Mouse (Mus musculus) thymus, adult 2 months (tissue): Measurements from ENCODE around the gene Mmel1.

ENCODE experiments used
- CTCF ChIP-seq: fragments of 200-500 bp; IDR thresholded peaks from 2 replicates; pipeline ENCODE4 v1.5.1; 2012; ENCODE audit warnings: mild to moderate bottlenecking, control low read depth, low read length, moderate library complexity, borderline replicate concordance; ENCODE audit not compliant: control insufficient read depth, poor library complexity, insufficient read depth; ENCODE audit errors: extremely low read depth
- POLR2A ChIP-seq: fragments of 200-500 bp; IDR thresholded peaks from 2 replicates; pipeline ENCODE4 v1.6.1; 2012; ENCODE audit warnings: mild to moderate bottlenecking, low read length, control low read depth, moderate library complexity; ENCODE audit not compliant: control insufficient read depth, poor library complexity, insufficient read depth; ENCODE audit errors: extremely low read depth

DNA sequence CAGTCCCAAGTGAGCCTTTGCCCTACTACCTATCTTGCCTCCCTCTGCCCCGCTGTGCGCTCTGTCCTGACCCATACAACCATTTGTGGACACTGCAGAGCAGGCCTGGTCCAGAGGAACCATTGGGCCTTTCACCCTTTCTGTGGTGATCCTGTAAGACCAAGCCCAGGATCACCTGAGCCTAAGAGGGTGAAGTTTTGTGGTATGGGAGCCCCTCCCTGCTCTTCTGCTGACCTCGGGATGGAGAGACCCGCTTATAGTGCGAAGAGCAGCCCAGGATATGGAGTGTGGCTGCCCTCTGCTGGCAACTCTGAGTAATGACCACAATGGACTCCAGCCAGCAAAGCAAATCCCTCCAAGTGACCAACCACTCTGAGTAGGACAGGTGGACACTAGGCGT lies 43.7 kb upstream of the Mmel1 start:
- TF ChIP-seq POLR2A (no peak), CTCF (peak; percentile 74; the same call in 1 of the 2 replicates)
